9 mouse cellular contexts compared by ENCODE assay signal in the genomic region with DNA sequence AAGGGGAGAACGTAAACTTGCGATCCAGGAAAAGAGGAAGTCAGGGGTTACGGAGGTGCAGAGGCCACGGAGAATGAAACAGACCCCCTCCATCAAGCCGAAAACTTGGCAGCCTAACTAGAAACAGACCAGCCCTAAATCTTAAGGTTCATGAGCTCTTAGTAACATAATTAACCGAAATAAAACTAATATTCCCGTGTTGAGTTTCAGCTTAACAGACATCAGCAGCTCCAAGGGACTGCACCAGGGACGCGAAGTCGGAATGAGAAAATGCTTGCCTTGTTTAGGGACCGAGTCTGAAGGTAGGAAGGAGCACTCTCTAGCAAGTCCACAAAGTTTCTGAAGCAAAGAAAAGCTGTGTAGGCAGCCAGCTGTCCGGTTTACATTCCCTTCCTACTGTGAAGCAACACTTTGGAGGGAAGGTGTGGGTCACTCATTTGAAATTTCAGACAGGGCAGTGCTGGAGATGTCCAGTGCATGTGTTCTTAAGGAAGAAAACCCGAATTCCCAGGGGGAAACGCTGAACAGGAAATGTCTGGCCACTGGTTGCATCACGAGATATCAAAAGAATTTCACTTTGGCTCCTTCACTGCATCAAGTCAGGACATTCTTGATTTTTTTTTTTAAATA.
DNase-seq lines count a peak whose midpoint lies in the region; ATAC-seq lines count a peak whose summit lies in the region.
"Had no signal": no experiment of that assay in that cellular context is flagged by ENCODE, and none has a peak within 500 bp of the region (broad histone marks: within the 10 kb centered on the region; RNA-seq: fewer than 3 reads in every experiment).

No protein-coding gene starts in this region.

- H3K27me3 ChIP-seq in neural tube, embryonic 15.5 days (replicated peaks), result no peaks in the 10 kb centered on the region
- H3K27me3 ChIP-seq in limb, embryonic 13.5 days, result no peaks in the 10 kb centered on the region
- no peaks in the 10 kb centered on the region for H3K27me3 ChIP-seq in stomach, embryonic 15.5 days (replicated peaks)

- no peaks in the 10 kb centered on the region for H3K36me3 ChIP-seq in neural tube, embryonic 15.5 days
- no peaks in the 10 kb centered on the region for H3K36me3 ChIP-seq in limb, embryonic 13.5 days
- H3K36me3 ChIP-seq in stomach, embryonic 15.5 days, result no peaks in the 10 kb centered on the region
- H3K36me3 ChIP-seq: G1E had no signal

- DNase-seq in neural tube, embryonic 10.5 days (ENCODE audit: extremely low spot score, low spot score), result peak; percentile 55
- peak; percentile 77 to 81 for DNase-seq in heart, postnatal 10 days
- no peak for DNase-seq in c-Kit-positive CD71-positive TER-119-positive erythroid progenitor cells, embryonic 14.5 days (ENCODE audit: low spot score)
- DNase-seq in thymus, postnatal 36 days, result no peak
- DNase-seq in ovary, adult 18-20 months (ENCODE audit: low spot score), result no peak

- H3K9me3 ChIP-seq in neural tube, embryonic 15.5 days (replicated peaks), result no peaks in the 10 kb centered on the region
- H3K9me3 ChIP-seq in limb, embryonic 13.5 days, result no peaks in the 10 kb centered on the region
- H3K9me3 ChIP-seq in stomach, embryonic 15.5 days, result no peaks in the 10 kb centered on the region

- ATAC-seq in neural tube, embryonic 15.5 days (ENCODE audit: low FRiP score), result no peak
- peak; percentile 35; the same call in 1 of the 2 replicates for ATAC-seq in limb, embryonic 13.5 days (ENCODE audit: low FRiP score, low read depth)
- ATAC-seq in stomach, embryonic 15.5 days (ENCODE audit: insufficient read depth, low FRiP score, low read depth), result no peak

- intact Hi-C loops in heart, postnatal 10 days (cut with DNase I), result loop anchor here (5.0 to 10.0 kb wide), 2 partner anchors 91 to 407 kb away; no protein-coding TSS in a partner anchor

- 67% methylated on average over 15 of the region's 15 CpGs for WGBS in neural tube, embryonic 15.5 days
- 7% methylated on average over 15 of the region's 15 CpGs for WGBS in limb, embryonic 13.5 days
- WGBS in stomach, embryonic 15.5 days, result 23% methylated on average over 15 of the region's 15 CpGs

- H3K4me2 ChIP-seq in neural tube, embryonic 15.5 days, result no peak overlapping the region
- H3K4me2 ChIP-seq in limb, embryonic 13.5 days (replicated peaks), result peak overlapping the region; percentile 60
- H3K4me2 ChIP-seq in stomach, embryonic 15.5 days, result peak overlapping the region; percentile 39

- H3K27ac ChIP-seq in neural tube, embryonic 15.5 days (replicated peaks), result no peak overlapping the region
- peak overlapping the region; percentile 88 for H3K27ac ChIP-seq in limb, embryonic 13.5 days
- H3K27ac ChIP-seq in stomach, embryonic 15.5 days, result peak overlapping the region; percentile 40; the same call in 1 of the 2 replicates

- H3K4me1 ChIP-seq in neural tube, embryonic 15.5 days, result no peaks in the 10 kb centered on the region
- H3K4me1 ChIP-seq in limb, embryonic 13.5 days, result peaks cover 48% of the 10 kb centered on the region
- H3K4me1 ChIP-seq in stomach, embryonic 15.5 days, result peaks cover 7% of the 10 kb centered on the region; the same call in 1 of the 2 replicates

- no peak overlapping the region for H3K4me3 ChIP-seq in neural tube, embryonic 15.5 days (replicated peaks)
- peak overlapping the region; percentile 24 for H3K4me3 ChIP-seq in limb, embryonic 13.5 days
- no peak overlapping the region for H3K4me3 ChIP-seq in stomach, embryonic 15.5 days (replicated peaks)

- H3K9ac ChIP-seq in neural tube, embryonic 15.5 days (replicated peaks), result no peak overlapping the region
- H3K9ac ChIP-seq in limb, embryonic 13.5 days, result peak overlapping the region; percentile 25; the same call in 1 of the 2 replicates
- H3K9ac ChIP-seq in stomach, embryonic 15.5 days, result no peak overlapping the region

Comparison
In these comparisons a context has a peak if more than half of its experiments do, and no peak if none do; other contexts are left out.
1. DNase-seq: peak in neural tube, embryonic 10.5 days (single experiment) and heart, postnatal 10 days (2 of 2); none in c-Kit-positive CD71-positive TER-119-positive erythroid progenitor cells, embryonic 14.5 days (single experiment), thymus, postnatal 36 days (0 of 2) and ovary, adult 18-20 months (single experiment).